Mouse (Mus musculus): ENCODE data around the gene Zfp385b. TPM values are rescaled to one million over a fixed set of nuclear protein-coding genes. Genes with fewer than 3 reads are reported as not detected.

Gene Zfp385b
- polyA plus RNA-seq, 1 experiment from 2014 or later: 2.0 TPM

DNA sequence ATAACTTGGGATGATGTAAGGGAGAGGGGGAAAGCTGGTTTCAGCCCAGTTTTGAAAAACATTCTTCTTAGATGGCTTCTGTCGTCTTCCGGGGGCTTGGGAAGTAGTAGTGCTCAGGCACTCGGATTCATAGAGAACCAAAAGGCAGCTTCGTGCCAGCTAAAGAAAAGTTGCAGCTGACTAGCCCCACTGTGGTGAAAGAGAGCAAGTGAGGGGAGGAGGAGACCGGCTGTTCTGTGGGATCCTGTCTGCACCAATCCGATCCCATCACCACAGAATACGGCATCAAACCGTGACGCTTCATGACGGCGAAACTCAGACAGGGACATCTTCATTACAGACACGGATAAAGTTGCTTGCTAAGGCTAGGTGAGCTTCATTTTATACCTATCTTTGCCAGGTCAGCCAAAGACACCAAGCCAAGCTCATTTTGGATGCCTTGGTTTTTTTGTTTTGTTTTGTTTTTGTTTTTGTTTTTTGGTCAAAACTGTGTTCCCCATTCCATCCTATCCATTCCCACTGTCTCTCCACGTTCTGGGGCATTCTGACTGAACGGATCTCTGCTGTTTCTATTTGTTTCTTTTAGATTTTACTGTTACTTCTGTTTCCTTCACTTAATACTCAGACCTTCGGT is 44.1 kb downstream of the Zfp385b start:
- H3K4me3 ChIP-seq (ENCODE audit: low read depth, low read length): no peak overlapping the region
- H3K27ac ChIP-seq (ENCODE audit: low read depth, low read length): no peak overlapping the region
- H3K4me1 ChIP-seq (ENCODE audit: control insufficient read depth, insufficient read depth, low read length): no peaks in the 10 kb centered on the region
- no peak overlapping the region for H3K4me2 ChIP-seq (ENCODE audit: low read depth)
- no peak overlapping the region for H3K9ac ChIP-seq (ENCODE audit: low read length)
- H3K27me3 ChIP-seq (ENCODE audit: control insufficient read depth, insufficient read depth, low read length): no peaks in the 10 kb centered on the region
- no peak for DNase-seq (ENCODE audit: low spot score)
- no peaks in the 10 kb centered on the region for H3K9me3 ChIP-seq (ENCODE audit: control insufficient read depth, low read length)
- ATAC-seq (ENCODE audit: insufficient read depth, low FRiP score, low TSS enrichment): no peak
- no peaks in the 10 kb centered on the region for H3K36me3 ChIP-seq (ENCODE audit: control insufficient read depth, insufficient read depth, low read length)
- 66% methylated on average over 15 of the region's 15 CpGs for WGBS

DNA sequence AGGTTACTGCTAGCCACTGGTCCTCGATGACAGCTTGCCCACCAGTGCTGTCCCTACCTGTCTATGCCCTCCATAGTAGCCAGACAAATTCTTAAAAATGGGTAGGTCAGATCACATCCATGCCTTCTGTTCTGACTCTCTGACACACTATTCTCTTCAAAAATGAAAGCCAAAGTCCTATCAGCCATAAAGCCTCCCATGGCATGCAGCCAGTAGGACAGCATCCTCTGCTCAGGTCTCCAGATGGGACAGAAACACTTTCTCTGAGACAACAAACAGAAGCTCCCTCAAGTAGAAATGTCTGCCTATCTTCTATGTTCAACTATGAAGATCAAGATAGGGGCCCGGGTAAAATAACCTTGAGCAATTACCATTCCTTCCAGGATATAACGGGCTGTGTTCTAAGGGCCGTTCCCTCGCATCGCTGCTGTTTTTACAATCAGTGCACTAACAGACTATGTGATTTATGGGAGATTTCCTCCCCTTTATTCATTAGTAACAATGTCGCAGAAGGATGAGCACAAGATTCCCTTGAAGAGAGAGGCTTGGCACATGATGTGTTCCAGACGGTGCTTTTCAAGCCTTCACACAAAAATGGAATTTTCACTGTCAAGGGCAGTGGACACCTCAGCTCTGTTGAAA is 49.3 kb downstream of the Zfp385b start:
- Histone ChIP-seq H3K27ac (ENCODE audit: low read depth, low read length) (no peak overlapping the region), H3K36me3 (ENCODE audit: control insufficient read depth, insufficient read depth, low read length) (no peaks in the 10 kb centered on the region), H3K4me1 (ENCODE audit: control insufficient read depth, insufficient read depth, low read length) (no peaks in the 10 kb centered on the region), H3K27me3 (ENCODE audit: control insufficient read depth, insufficient read depth, low read length) (no peaks in the 10 kb centered on the region), H3K9me3 (ENCODE audit: control insufficient read depth, low read length) (no peaks in the 10 kb centered on the region), H3K9ac (ENCODE audit: low read length) (no peak overlapping the region), H3K4me3 (ENCODE audit: low read depth, low read length) (no peak overlapping the region), H3K4me2 (ENCODE audit: low read depth) (no peak overlapping the region)
- ATAC-seq (ENCODE audit: insufficient read depth, low FRiP score, low TSS enrichment): no peak
- 56% methylated on average over 8 of the region's 8 CpGs for WGBS
- DNase-seq (ENCODE audit: low spot score): no peak

DNA sequence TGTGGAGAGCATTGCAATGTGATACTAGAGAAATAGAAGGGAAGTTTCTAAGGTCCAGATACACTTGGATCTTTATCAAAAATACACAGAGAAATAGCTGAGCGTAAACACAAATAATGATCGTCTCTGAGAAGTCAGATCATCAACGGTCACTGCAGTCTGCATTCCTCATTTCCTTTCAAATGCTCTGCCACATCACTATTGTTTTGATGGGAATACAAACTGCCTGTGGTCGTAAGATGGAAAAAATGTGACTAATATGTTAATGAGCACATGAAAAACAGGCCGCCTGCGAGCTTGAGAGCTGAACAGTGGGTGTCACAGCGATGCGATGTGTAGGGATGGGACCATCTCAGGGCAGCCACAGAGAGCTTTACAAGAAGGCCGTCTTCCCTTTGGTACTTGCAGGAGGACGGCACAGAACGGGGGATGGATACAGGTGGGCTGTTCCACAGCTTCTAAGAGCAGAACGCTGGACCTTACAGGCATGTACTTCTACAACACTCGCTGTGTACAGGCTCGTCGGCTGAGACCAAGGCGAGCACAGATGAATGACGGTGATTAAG is 51.0 kb downstream of the Zfp385b start:
- no peak overlapping the region for H3K27ac ChIP-seq (ENCODE audit: low read depth, low read length)
- H3K4me3 ChIP-seq (ENCODE audit: low read depth, low read length): no peak overlapping the region
- H3K9ac ChIP-seq (ENCODE audit: low read length): no peak overlapping the region
- no peaks in the 10 kb centered on the region for H3K9me3 ChIP-seq (ENCODE audit: control insufficient read depth, low read length)
- no peak overlapping the region for H3K4me2 ChIP-seq (ENCODE audit: low read depth)
- H3K27me3 ChIP-seq (ENCODE audit: control insufficient read depth, insufficient read depth, low read length): no peaks in the 10 kb centered on the region
- H3K36me3 ChIP-seq (ENCODE audit: control insufficient read depth, insufficient read depth, low read length): no peaks in the 10 kb centered on the region
- ATAC-seq (ENCODE audit: insufficient read depth, low FRiP score, low TSS enrichment) (no peak), DNase-seq (ENCODE audit: low spot score) (no peak)
- WGBS: 76% methylated on average over 17 of the region's 17 CpGs
- no peaks in the 10 kb centered on the region for H3K4me1 ChIP-seq (ENCODE audit: control insufficient read depth, insufficient read depth, low read length)

DNA sequence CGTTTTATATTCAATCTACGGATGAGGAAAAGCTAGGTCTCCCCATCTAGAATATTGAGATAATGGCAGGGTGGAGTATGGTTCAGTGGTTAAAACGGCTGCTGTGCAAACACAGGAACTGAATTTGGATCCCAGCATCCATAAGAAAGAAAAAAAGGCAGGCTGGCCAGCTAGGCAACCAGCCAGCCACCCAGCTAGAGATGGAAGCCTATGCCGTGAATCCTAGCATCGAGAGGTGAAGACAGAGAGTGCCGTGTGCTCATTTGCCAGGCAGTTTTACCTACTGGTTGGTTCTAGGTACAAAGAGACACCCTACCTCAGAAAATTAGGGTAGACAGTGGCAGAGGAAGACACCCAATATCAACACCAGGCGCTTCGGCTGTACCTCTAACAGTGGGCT is 57.5 kb downstream of the Zfp385b start:
- H3K27ac ChIP-seq (ENCODE audit: low read depth, low read length): no peak overlapping the region
- H3K27me3 ChIP-seq (ENCODE audit: control insufficient read depth, insufficient read depth, low read length): no peaks in the 10 kb centered on the region
- no peaks in the 10 kb centered on the region for H3K9me3 ChIP-seq (ENCODE audit: control insufficient read depth, low read length)
- no peak for DNase-seq (ENCODE audit: low spot score)
- WGBS: 90% methylated on average over 8 of the region's 8 CpGs
- H3K4me1 ChIP-seq (ENCODE audit: control insufficient read depth, insufficient read depth, low read length): no peaks in the 10 kb centered on the region
- H3K4me2 ChIP-seq (ENCODE audit: low read depth): no peak overlapping the region
- H3K9ac ChIP-seq (ENCODE audit: low read length): no peak overlapping the region
- no peaks in the 10 kb centered on the region for H3K36me3 ChIP-seq (ENCODE audit: control insufficient read depth, insufficient read depth, low read length)
- no peak overlapping the region for H3K4me3 ChIP-seq (ENCODE audit: low read depth, low read length)
- no peak for ATAC-seq (ENCODE audit: insufficient read depth, low FRiP score, low TSS enrichment)

DNA sequence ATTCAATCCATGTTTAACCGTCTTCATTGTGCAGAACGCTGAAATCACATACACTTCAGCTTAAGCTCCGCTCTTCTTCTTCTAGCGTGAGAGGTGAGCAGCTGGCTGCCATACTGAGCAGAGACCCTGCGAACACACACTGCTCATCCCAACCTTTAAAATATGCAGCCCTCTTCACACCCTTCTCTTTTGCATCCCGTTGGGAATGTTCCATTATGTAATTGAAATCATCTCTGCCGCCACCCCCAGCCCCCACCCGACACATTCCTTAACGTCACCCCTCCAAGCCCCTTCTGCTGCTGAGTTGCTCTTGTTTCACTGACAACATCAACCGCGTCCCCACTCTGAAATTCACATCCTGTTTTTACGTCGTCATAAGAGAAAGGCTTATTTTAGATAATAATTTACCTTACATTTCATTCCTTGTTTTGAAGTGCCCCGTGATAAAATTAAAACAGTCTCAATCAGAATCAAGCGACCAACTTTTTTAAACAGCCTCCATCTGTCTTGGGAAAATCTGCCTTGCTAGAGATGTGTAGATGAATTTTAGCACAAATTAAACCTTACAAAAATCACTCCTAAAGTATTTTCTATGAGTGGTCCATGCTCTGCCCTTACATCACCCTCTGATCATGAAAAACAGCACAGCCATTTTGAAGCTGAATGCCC is 60.9 kb downstream of the Zfp385b start:
- Histone ChIP-seq H3K9me3 (ENCODE audit: control insufficient read depth, low read length) (no peaks in the 10 kb centered on the region), H3K36me3 (ENCODE audit: control insufficient read depth, insufficient read depth, low read length) (no peaks in the 10 kb centered on the region), H3K4me2 (ENCODE audit: low read depth) (no peak overlapping the region), H3K4me3 (ENCODE audit: low read depth, low read length) (no peak overlapping the region), H3K9ac (ENCODE audit: low read length) (no peak overlapping the region), H3K27me3 (ENCODE audit: control insufficient read depth, insufficient read depth, low read length) (no peaks in the 10 kb centered on the region), H3K4me1 (ENCODE audit: control insufficient read depth, insufficient read depth, low read length) (no peaks in the 10 kb centered on the region), H3K27ac (ENCODE audit: low read depth, low read length) (no peak overlapping the region)
- ATAC-seq (ENCODE audit: insufficient read depth, low FRiP score, low TSS enrichment): no peak
- WGBS: 80% methylated on average over 15 of the region's 15 CpGs
- DNase-seq (ENCODE audit: low spot score): no peak

GRCm38 (mm10) chr2:77752491-77752890 is 66.9 kb downstream of the Zfp385b start:
- no peak for DNase-seq (ENCODE audit: low spot score)
- Histone ChIP-seq H3K4me1 (ENCODE audit: control insufficient read depth, insufficient read depth, low read length) (no peaks in the 10 kb centered on the region), H3K4me3 (ENCODE audit: low read depth, low read length) (no peak overlapping the region), H3K27me3 (ENCODE audit: control insufficient read depth, insufficient read depth, low read length) (no peaks in the 10 kb centered on the region), H3K9ac (ENCODE audit: low read length) (no peak overlapping the region), H3K36me3 (ENCODE audit: control insufficient read depth, insufficient read depth, low read length) (no peaks in the 10 kb centered on the region), H3K27ac (ENCODE audit: low read depth, low read length) (no peak overlapping the region), H3K9me3 (ENCODE audit: control insufficient read depth, low read length) (no peaks in the 10 kb centered on the region), H3K4me2 (ENCODE audit: low read depth) (no peak overlapping the region)
- no peak for ATAC-seq (ENCODE audit: insufficient read depth, low FRiP score, low TSS enrichment)
- 61% methylated on average over 4 of the region's 4 CpGs for WGBS

DNA sequence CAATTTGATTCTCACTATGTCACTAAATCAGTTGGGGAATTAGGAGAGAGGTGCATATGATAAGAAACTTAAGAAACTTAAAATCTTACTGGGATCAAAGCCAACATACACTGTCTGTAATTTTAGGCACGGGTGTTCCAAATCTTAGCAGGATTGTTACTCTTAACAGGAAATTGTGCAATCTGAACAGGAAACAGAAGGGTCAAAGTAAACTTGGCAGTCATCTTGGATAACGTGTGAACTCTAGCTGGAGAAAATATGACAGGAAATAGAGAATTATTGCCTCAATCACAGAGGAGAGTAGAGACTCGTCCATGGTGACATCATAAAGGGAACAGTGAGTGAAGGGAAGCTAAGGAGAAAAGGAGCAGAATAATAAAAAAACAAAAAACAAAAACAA is 69.8 kb downstream of the Zfp385b start:
- no peaks in the 10 kb centered on the region for H3K36me3 ChIP-seq (ENCODE audit: control insufficient read depth, insufficient read depth, low read length)
- no peaks in the 10 kb centered on the region for H3K27me3 ChIP-seq (ENCODE audit: control insufficient read depth, insufficient read depth, low read length)
- H3K9ac ChIP-seq (ENCODE audit: low read length): no peak overlapping the region
- H3K4me1 ChIP-seq (ENCODE audit: control insufficient read depth, insufficient read depth, low read length): no peaks in the 10 kb centered on the region
- H3K27ac ChIP-seq (ENCODE audit: low read depth, low read length): no peak overlapping the region
- H3K4me3 ChIP-seq (ENCODE audit: low read depth, low read length): no peak overlapping the region
- DNase-seq (ENCODE audit: low spot score) (no peak), ATAC-seq (ENCODE audit: insufficient read depth, low FRiP score, low TSS enrichment) (no peak)
- no peaks in the 10 kb centered on the region for H3K9me3 ChIP-seq (ENCODE audit: control insufficient read depth, low read length)
- H3K4me2 ChIP-seq (ENCODE audit: low read depth): no peak overlapping the region
- WGBS: 75% methylated on average over 3 of the region's 3 CpGs

DNA sequence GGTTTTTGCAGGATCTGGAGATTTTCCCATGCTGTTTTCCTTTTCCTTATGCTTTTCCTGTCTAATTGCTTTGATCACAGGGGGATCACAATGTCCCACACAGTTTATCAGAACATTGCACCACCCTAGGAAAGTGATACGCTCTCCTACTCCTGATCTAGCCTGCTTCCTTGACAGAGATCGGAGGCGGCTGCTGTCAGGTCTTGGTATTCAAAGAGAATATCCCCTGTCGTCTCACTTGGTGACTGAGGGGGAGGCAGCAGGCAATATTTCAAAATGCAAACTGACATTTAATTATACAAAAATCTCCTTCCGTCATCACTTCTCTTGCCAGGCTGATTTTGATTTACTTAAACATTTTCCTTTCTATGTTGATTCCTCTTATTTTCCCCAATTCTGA is 73.0 kb downstream of the Zfp385b start:
- H3K36me3 ChIP-seq (ENCODE audit: control insufficient read depth, insufficient read depth, low read length): no peaks in the 10 kb centered on the region
- 83% methylated on average over 5 of the region's 5 CpGs for WGBS
- no peak overlapping the region for H3K4me2 ChIP-seq (ENCODE audit: low read depth)
- H3K27ac ChIP-seq (ENCODE audit: low read depth, low read length): no peak overlapping the region
- H3K27me3 ChIP-seq (ENCODE audit: control insufficient read depth, insufficient read depth, low read length): no peaks in the 10 kb centered on the region
- H3K4me3 ChIP-seq (ENCODE audit: low read depth, low read length): no peak overlapping the region
- no peak for ATAC-seq (ENCODE audit: insufficient read depth, low FRiP score, low TSS enrichment)
- no peak overlapping the region for H3K9ac ChIP-seq (ENCODE audit: low read length)
- DNase-seq (ENCODE audit: low spot score): no peak
- H3K4me1 ChIP-seq (ENCODE audit: control insufficient read depth, insufficient read depth, low read length): no peaks in the 10 kb centered on the region
- H3K9me3 ChIP-seq (ENCODE audit: control insufficient read depth, low read length): no peaks in the 10 kb centered on the region

DNA sequence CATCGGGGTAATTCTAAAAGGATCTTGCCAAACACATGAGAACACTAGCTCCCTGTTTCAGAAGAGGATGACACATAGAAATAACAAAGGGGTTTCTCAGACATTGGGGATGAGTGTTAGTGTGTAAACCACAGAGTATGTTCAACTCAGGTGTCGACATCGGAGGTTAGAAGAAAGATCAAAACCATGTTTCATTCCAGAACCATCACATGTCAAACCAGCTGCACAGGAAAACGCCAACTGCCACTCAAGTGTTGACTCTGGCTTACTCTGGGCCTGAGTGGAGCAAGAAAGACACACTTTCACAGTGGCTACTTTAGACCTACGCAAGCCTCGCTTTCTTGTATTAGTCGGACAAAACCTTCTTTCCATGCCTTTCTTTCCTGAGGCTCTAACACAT is 74.2 kb downstream of the Zfp385b start:
- no peak overlapping the region for H3K27ac ChIP-seq (ENCODE audit: low read depth, low read length)
- no peaks in the 10 kb centered on the region for H3K4me1 ChIP-seq (ENCODE audit: control insufficient read depth, insufficient read depth, low read length)
- DNase-seq (ENCODE audit: low spot score) (no peak), ATAC-seq (ENCODE audit: insufficient read depth, low FRiP score, low TSS enrichment) (no peak)
- no peak overlapping the region for H3K4me3 ChIP-seq (ENCODE audit: low read depth, low read length)
- H3K9me3 ChIP-seq (ENCODE audit: control insufficient read depth, low read length): no peaks in the 10 kb centered on the region
- H3K4me2 ChIP-seq (ENCODE audit: low read depth): no peak overlapping the region
- no peaks in the 10 kb centered on the region for H3K27me3 ChIP-seq (ENCODE audit: control insufficient read depth, insufficient read depth, low read length)
- H3K9ac ChIP-seq (ENCODE audit: low read length): no peak overlapping the region
- 93% methylated on average over 7 of the region's 7 CpGs for WGBS
- H3K36me3 ChIP-seq (ENCODE audit: control insufficient read depth, insufficient read depth, low read length): no peaks in the 10 kb centered on the region
